Mouse (Mus musculus): ENCODE data around the gene Yars.

The Yars gene

DNA sequence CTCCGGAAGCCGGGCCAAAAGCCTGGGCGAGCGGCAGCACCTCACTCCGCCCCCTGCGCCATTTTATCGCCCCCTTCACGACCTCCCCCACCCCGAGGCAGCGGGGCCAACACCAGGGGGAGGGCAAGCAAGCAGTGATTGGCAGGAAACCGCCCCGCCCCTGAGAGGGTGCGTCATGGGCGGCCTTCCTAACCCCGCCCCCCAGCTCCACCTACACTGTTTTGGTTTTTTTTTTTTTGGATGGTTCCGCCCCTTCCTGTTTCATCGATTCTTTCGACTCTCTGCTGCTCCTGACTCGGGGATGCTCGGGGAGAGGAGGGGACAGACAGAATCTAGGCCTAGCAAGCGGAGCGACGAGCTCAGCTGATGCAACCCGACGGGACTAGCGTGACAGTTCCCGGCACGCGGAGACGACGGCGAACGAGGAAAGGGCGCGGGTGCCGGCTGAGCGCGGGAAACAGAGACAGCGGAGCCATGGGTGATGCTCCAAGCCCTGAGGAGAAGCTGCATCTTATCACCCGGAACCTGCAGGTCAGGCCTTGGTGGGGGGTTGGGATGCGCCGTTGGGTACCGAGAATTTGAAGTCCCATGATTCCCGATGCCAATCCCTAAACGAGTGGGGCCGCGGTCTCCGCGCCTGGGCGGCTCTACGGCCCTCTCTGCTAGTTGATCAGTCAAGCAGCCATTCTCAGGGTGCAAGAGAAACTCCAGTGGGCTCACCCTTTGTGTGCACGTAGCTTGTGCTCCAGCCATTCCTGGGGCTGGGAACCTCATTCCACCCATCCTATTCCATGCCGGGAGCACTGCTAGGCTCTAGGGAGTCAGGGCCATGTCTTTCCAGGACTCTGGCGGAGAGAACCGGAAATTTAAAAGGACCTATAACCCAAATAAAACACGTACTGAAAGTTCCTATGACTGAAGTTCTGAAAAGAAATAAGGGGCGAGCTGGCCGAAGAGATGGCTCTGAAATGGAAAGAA lies at the start of gene Yars, which contains the start of gene S100pbp:
TSS of gene Yars (plus strand) at position 219 of the 978 bp plus-strand sequence.
TSS of gene S100pbp (minus strand) at position 186 of the 978 bp plus-strand sequence.
- DNase-seq (ENCODE audit: low read depth, low spot score): peak; percentile 99

GRCm38 (mm10) chr4:129140808-129141207 lies 48.8 kb upstream of the Yars start:
- DNase-seq (ENCODE audit: low read depth, low spot score): no peak

GRCm38 (mm10) chr4:129141560-129142438 lies 47.8 kb upstream of the Yars start:
- no peak for DNase-seq (ENCODE audit: low read depth, low spot score)

DNA sequence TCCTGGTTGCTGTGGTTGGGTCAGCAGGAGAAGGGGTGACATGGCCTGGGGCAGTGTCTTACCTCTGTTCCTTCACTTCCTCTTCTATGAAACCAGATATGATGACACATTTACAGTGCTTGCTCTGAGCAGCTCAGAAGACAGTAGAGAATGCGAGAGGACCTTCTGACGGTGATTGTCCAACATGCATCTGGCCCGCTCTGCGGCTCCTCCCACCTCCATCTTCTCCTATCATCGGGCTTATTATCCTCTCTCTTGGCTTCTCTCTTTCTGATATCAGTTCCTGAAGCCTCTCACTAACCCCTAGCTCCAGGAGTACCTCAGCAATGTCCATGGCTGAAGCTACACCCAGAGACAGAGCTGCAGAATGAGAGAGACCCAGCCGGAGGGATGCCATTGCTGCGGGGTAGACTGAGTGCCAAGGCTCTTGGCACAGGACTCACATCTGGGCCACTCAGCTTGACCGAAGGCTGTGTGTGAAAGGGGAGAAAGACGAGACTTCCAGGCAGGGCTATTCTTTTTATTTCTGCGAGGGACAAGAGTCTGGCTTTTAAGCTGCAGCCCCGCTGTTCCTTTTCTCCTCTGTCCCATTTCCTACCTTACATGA lies 47.0 kb upstream of the Yars start:
- DNase-seq (ENCODE audit: low read depth, low spot score): no peak

DNA sequence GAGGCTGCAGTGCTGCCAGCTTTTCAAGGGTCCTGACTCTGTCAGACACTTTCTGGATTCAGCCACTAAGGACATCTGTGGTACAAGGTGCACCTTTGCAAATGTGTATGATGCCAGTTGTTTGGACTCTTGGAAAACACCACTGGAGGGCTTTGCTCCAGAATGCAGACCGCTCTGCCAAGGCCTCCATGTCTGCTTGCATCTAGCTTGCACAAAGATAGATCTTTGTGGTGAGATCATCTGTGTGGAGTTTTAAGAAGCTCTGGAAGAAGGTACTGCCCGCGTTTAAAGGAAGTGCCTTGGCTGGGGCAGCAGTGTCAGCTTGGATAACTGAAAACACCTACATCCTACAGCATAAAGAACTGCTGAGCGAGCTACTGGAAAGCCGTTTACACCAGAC lies 46.1 kb upstream of the Yars start:
- no peak for DNase-seq (ENCODE audit: low read depth, low spot score)

DNA sequence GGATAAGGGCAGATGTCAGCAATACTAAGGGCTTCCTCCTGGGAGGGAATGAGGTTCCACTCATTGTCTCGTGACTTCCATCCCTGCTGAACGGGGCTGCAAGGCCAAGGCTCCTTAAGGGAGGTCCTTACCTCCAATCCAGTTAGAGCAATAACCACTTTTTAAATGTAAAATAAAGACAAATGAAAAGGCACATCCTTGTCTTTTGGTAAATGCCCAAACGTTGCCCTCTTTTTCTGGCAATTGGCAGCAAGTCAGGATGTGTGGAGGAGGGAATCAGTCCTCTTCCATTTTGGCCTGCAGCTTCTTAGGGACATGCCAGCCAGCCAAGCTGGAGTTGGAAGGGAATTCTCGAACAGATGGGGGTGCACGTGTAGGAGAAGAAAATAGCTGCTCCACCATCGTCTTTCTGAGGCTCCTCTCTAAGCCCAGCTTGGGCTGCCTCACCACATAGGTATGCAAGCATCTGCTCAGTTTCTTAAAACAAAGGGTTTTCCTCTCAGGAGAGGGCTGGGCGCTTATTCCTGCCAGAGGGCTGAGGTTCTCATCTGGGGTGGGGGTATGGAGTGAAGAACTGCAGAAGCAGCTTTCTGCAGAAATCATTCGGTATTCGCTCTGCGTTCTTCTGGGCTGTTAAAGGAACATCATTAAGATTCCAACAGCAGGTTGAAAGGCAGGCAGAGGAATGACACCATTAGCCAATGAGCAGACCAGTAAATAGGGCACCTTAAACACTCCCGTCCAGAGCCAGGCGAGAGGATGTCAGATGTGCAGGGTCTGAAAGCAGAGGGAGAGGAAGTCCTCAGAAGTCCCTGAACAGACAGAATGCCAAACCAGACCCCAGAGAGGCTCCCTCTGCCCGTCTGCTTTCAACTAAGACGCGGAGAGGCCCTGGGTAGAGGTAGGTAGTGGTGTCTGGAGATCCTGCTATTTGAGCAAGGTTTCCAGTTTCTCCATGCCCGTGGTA lies 44.9 kb upstream of the Yars start:
- no peak for DNase-seq (ENCODE audit: low read depth, low spot score)

GRCm38 (mm10) chr4:129145411-129145810 lies 44.1 kb upstream of the Yars start:
- DNase-seq (ENCODE audit: low read depth, low spot score): no peak

GRCm38 (mm10) chr4:129145943-129146342 lies 43.6 kb upstream of the Yars start:
- DNase-seq (ENCODE audit: low read depth, low spot score): no peak

GRCm38 (mm10) chr4:129146392-129146791 lies 43.2 kb upstream of the Yars start:
- no peak for DNase-seq (ENCODE audit: low read depth, low spot score)

DNA sequence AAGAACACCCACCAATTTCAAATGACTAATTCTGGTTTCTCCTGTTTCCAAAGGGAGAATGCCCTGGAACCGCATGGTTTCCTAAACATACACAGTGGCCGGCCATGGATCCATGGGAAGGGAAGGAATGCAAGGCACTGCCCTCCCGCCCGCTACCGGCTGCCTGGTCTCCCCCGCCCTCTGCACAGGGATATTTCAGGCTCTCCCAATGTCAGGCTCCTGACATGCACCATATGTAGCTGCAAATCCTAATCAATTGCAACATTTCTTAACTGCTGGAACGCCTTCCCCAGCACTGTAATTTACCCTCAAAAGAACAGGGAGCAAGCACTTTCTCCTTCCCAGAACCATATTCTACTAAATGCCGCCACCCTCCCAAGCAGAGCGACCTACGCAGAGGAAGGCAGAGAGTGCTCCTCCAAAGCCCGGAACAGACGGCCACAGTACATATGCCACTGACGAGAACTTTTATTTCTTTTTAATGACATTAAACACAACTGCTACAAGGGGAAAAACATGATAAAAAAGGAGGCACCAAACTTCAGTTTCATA lies 41.9 kb upstream of the Yars start:
- no peak for DNase-seq (ENCODE audit: low read depth, low spot score)

DNA sequence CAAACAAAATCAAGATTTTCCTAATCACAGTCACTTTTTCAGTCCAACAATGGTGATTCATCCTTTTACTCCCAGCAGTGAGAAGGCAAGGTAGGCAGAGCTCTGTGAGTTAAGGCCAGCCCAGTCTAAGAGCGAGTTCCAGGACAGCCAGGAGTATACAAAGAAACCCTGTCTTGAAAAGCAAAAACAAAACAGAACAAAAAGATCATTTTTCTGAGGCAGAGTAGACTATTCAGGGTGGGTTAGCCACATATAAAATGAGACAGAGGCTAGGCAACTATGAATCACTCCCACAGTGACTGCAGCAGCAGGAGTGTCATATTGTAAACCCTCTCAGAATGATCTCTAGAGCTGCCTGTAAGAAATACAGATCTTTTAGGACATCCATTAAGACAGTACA lies 40.2 kb upstream of the Yars start:
- DNase-seq (ENCODE audit: low read depth, low spot score): no peak

GRCm38 (mm10) chr4:129151276-129151811 lies 38.2 kb upstream of the Yars start:
- no peak for DNase-seq (ENCODE audit: low read depth, low spot score)

GRCm38 (mm10) chr4:129157541-129157940 lies 32.0 kb upstream of the Yars start:
- no peak for DNase-seq (ENCODE audit: low read depth, low spot score)

GRCm38 (mm10) chr4:129158549-129158948 lies 31.0 kb upstream of the Yars start:
- DNase-seq (ENCODE audit: low read depth, low spot score): no peak

- DNase-seq (ENCODE audit: low read depth, low spot score): no peak
Measured at GRCm38 (mm10) chr4:129161076-129161475, 28.5 kb upstream of the Yars start.

DNA sequence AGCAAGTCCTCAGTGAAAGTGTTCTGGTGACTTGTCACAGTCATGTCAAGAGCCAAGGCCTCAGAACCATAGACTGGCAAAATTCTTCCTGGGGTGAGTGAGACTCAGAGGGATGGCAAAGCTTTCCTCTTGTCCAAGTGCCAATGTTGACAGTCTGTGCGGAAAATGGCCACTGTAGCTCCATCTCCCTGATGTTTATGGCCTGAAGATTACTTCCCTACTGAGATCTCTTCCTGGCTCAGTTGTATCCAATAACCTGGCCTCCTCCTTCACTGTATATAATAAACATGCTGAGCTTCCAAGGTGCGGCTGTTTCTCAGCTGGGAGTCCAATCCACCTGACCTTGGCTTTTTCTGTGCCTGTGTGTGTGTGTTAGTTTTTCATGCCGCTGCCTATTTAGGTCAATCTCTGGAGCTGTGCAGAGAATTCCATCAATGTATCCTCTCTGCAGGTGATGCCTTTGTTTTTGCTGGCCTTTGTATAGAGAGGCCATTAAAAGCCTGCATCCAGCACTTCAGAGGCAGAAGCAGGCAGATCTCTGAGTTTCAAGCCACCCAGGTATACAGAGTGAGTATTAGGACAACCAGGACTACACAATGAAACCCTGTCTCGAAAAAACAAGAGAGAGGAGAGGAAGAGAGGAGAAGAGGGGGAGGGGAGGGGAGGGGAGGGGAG lies 27.8 kb upstream of the Yars start:
- DNase-seq (ENCODE audit: low read depth, low spot score): no peak

- DNase-seq (ENCODE audit: low read depth, low spot score): no peak
Measured at GRCm38 (mm10) chr4:129172529-129172928, 17.0 kb upstream of the Yars start.

GRCm38 (mm10) chr4:129179560-129179959 lies 10.0 kb upstream of the Yars start:
- DNase-seq (ENCODE audit: low read depth, low spot score): no peak

GRCm38 (mm10) chr4:129188041-129188659 lies 1.4 kb upstream of the Yars start:
- no peak for DNase-seq (ENCODE audit: low read depth, low spot score)

Data from mesoderm, embryonic 11.5 days (tissue).